Mouse (Mus musculus) splenic B cell, adult 2 months (primary cell): ENCODE data around the gene Gm438.
"Not testable (repeated sequence)": the region's sequence is repeated elsewhere in the genome, so short reads cannot be mapped to it uniquely, and the experiment has no call there.

ENCODE experiments used
- DNase-seq: peaks from one replicate; pipeline ENCODE4 v3.0.0-alpha.2; 2011; ENCODE audit warnings: low read depth, low spot score
- H3K27me3 ChIP-seq: 2 replicates; pipeline ENCODE4 v1.6.1; 2012; ENCODE audit warnings: mild to moderate bottlenecking, low read length, moderate library complexity, mixed read lengths; ENCODE audit not compliant: control insufficient read depth, poor library complexity, insufficient read depth, severe bottlenecking
- H3K36me3 ChIP-seq: 2 replicates; pipeline ENCODE4 v1.6.1; 2012; ENCODE audit warnings: mild to moderate bottlenecking, low read length, moderate library complexity, mixed read lengths; ENCODE audit not compliant: control insufficient read depth, poor library complexity, insufficient read depth, severe bottlenecking

Gm438 gene

DNA sequence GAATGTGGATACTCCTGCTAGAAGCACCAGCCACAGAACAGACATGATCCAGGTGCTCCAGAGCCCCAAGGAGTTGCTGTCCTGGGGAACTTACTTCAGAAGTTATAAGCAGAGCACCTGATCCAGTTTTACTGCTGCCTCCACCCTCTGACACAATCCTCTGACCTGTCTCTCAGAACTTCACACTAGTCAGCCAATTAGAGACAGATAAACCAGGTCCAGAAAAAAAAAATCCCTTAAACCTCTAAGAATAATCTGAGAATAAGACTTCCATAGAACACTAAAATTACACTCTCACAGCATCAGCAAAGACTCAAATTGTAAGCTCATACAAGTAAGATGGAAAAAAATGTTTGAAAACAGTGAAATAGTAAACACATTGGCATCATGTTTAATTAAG lies at the start of gene Gm438:
Gene Gm438, minus strand, starts transcription at position 101 of the 400 bp plus-strand sequence.
- no peaks in the 10 kb centered on the region for H3K27me3 ChIP-seq
- no peak for DNase-seq
- no peaks in the 10 kb centered on the region for H3K36me3 ChIP-seq

DNA sequence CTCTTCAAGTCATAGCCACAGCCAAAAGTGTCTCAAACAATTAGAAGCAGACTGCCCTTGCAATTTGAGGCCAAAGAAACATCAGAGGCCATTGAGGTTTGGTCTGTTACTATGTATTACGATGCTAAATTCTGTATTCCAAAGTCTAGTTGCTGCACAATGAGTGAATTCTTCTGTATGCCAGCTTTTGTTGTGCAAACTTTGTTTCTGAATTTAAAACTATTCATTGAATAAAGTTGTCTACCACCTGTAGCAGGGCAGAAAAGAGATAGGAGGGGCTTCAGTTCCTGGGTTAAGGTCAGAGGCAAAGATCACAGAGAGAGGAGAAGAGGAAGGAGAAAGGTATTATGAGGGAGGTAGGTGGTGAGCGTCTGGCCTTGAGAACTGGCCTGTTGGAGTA lies 38.3 kb upstream of the Gm438 start:
- Histone ChIP-seq H3K27me3 (no peaks in the 10 kb centered on the region), H3K36me3 (no peaks in the 10 kb centered on the region)
- no peak for DNase-seq

DNA sequence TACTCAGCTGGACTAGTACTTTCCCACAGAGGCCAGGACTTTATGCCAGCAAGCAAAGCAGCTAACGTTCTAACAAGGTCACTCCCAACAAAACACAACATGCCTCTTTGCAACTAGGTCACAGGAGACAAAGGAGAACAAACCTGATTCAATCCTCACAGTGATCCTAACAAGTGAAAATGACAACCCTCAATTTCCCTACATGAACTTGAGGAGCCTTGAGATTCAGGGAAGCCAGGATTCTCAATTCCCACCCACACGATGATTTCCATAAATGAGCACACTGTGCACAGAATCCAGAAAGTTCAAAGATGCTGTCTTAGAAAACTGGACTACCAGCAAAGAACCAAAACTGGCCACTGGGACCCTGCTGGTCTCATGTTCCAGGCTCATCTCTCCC lies 37.6 kb upstream of the Gm438 start:
- Histone ChIP-seq H3K27me3 (no peaks in the 10 kb centered on the region), H3K36me3 (no peaks in the 10 kb centered on the region)
- DNase-seq: no peak

DNA sequence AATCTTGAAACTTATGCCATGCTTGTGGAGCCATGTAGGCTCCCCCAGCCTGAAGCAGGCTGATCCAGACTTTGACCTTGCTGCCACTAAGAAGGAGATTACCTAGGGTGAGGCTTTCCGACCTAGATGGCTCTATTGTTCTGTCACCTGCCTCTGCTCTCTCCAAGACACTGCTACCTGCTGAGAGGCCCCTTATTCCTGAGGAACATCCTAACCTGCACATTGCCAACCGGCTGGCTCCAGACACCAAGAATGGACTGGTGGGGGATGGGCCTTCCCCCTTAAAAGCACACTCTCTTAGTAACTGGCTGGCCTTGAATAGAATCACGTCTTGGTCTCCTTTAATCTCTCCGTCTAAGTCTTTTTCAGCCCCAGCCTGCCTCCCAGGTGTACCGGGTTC lies 20.8 kb upstream of the Gm438 start:
- not testable (repeated sequence) for DNase-seq, H3K36me3 ChIP-seq, H3K27me3 ChIP-seq

DNA sequence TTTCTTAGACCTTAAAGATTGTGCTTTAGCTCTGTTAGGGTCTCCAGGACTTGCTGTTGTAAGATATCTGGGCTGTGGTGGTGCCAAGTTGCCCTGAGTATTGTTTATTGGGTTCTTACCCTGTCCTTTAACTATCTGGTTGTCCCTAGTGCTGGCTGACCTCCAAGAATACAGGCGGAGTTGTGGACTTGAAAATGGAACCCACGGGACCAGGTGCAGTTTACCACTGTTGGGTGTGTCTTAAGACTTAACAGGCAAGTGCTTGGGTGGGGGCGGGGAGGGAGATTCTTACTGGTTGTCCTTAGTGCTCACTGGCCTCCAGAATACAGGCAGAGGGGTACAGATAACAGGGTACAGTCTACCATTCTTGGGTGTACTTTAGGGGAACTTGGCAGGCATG lies 17.2 kb upstream of the Gm438 start:
- Histone ChIP-seq H3K27me3 (no peaks in the 10 kb centered on the region), H3K36me3 (no peaks in the 10 kb centered on the region)
- no peak for DNase-seq

DNA sequence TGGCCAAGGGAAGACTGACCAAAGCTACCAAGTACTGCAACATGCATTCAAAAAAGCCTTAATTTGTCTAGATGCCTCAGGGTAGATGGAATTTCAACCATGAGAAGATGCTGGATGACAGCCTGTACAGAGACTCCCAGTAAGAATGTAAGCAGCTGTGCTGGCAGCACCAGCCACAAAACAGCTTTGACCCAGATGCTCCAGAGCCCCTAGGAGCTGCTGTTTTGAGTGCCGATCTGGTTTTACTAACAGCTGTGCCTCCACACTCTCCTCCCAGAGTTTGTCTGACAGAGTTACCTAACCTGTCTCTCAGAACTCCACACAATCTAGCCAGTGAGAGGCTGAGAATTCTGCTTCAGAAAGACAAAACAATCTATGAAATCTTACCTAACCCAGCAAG lies 3.8 kb upstream of the Gm438 start:
- Histone ChIP-seq H3K27me3 (no peaks in the 10 kb centered on the region; the same call in 1 of the 2 replicates), H3K36me3 (no peaks in the 10 kb centered on the region)
- no peak for DNase-seq

DNA sequence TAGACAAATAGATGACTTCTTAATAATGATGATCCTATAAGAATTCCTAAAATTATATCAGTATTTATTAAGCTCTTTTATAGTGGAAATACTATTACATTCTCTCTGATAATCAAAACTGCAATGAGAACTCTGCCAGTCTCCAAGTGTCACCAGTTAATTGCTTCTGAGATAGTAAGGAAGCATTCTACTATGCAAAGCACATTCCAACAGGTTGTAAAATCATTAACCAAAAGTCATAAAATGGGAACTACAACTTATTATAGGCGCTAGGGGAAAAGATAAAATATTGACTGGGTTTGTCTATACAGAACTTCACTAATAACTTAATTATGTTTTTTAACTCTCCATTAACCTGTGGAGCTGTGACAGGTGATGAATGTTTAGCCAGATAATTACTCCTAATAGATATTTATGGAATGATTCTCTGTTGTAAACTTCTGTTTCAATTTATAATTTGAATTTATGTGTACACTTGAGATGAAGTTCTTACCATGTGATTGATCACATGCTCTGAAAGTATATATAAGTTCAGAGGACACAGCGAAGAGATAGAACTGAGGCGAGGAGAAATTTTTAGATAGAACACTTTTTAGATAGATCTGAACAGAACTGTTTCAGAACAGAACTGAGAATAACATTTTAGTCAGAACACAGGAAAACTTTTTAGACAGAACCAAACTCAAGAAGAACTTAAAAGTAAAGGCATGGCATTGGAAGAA lies 3.7 kb downstream of the Gm438 start:
- no peaks in the 10 kb centered on the region for H3K27me3 ChIP-seq
- DNase-seq: no peak
- H3K36me3 ChIP-seq: no peaks in the 10 kb centered on the region

DNA sequence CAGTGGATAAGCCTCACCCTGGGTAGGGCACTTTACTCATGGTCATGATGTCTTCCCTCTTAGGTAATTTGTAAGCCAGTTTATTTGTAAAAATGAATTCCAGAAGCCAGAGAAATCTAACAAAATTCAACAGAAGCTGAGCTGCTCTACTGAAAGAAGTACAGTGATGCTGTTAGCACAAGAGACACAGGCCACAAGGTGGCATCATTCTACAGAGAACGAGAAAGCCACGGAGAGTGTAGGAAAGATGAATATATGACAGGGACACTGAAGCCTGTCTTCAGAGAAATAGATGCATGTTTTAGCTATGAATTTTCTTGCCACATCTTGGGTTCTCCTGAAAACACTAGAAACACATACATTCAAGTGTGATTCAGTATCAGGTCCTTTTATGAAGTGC lies 20.7 kb downstream of the Gm438 start:
- H3K36me3 ChIP-seq: no peaks in the 10 kb centered on the region
- H3K27me3 ChIP-seq: no peaks in the 10 kb centered on the region
- peak; percentile 10 for DNase-seq

DNA sequence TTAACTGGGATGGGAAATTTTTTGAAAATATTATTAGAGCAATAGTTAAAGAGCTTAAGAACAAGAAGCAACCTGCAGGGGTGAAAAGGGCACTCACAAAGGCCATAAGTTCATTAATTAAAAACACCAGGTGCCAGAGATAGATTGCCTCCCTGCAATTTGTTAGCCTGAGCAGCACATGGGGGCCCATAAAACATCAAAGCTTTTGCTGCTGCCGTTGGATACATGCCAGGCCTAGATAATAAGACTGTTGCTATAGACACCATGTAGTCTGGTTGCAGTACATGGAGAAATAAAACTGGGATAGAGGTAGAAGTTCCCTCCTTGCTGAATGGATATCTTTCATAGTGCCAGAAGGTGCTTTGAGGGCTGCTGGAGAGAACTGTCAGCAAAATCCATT lies 37.2 kb downstream of the Gm438 start:
- H3K36me3 ChIP-seq: no peaks in the 10 kb centered on the region
- no peak for DNase-seq
- H3K27me3 ChIP-seq: no peaks in the 10 kb centered on the region
